Mouse (Mus musculus): ENCODE results near the gene Rxra. TPM values are rescaled to one million over a fixed set of nuclear protein-coding genes. Genes with fewer than 3 reads are reported as not detected.

Gene Rxra
- polyA plus RNA-seq, 1 experiment, result 7.0 TPM

DNA sequence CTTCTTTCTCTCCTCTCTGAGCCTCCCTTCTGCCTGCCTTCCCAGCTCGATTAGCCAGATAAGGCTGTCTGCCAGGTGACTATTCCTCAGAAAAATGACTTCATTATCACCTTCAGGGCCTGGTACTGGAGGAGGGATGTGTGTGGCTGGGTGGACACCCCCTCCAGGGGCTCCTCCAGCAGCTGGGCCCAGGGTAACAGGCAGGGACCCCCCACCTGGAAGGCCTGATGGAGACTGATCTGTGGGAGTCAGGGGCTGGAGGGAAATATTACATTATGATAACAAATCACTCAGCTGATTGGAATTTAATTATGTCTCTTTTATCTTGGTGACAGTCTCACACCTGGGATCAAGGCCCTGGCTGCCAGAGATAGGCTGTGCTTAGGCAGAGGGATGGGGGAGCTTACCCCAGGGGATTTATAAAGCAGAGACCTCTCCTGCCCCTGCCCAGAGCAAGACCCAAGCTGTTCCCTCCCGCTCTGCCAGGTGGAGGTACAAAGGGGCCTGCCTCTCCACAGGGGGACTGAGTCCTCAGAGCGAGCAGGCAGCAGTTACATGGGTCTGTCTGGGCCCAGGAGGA lies 35.2 kb upstream of the Rxra start:
- no peaks in the 10 kb centered on the region for H3K4me1 ChIP-seq
- H3K9me3 ChIP-seq, result no peaks in the 10 kb centered on the region
- H3K36me3 ChIP-seq (replicated peaks; ENCODE audit: low read length), result no peaks in the 10 kb centered on the region
- H3K4me3 ChIP-seq (replicated peaks), result no peak overlapping the region
- peaks cover 75% of the 10 kb centered on the region for H3K27me3 ChIP-seq (replicated peaks)
- no peak for TF ChIP-seq GATA1 (IDR thresholded peaks at IDR 0.05; ENCODE audit: borderline replicate concordance, low read length)
- no peak for TF ChIP-seq FLI1 (IDR thresholded peaks at IDR 0.05; ENCODE audit: low read length)

DNA sequence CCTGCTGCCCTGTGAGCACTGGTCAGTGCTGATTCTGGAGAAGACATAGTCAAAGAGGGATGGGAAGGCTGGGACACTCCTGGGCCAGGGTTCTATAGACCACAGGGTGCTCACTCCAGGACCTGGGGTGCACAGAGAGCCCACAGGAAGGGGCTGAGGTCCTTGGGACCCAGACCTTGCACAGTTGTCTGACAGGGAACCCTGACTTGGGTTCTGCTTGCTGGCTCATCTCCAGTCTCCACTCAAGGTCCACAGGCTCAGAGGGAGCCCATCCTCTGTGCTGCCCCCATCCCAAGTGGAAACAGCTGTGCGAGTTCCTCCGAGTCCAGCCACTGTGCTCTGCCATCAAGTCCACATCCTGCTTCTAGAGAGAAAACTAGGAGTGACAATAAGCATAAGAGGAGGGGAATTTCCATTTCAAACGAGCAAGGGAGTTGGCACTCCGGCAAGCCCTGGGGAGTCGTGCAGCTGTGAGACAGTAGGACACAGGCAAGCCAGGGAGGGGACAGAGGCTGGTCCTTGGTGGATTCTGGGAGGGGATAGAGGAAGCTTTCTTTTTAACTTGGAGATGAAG lies 31.6 kb upstream of the Rxra start:
- no peak overlapping the region for H3K4me3 ChIP-seq (replicated peaks)
- no peaks in the 10 kb centered on the region for H3K4me1 ChIP-seq
- peaks cover 66% of the 10 kb centered on the region for H3K27me3 ChIP-seq (replicated peaks)
- peaks cover 17% of the 10 kb centered on the region for H3K9me3 ChIP-seq
- TF ChIP-seq FLI1 (IDR thresholded peaks at IDR 0.05; ENCODE audit: low read length), result no peak
- TF ChIP-seq GATA1 (IDR thresholded peaks at IDR 0.05; ENCODE audit: borderline replicate concordance, low read length), result no peak
- no peaks in the 10 kb centered on the region for H3K36me3 ChIP-seq (replicated peaks; ENCODE audit: low read length)

DNA sequence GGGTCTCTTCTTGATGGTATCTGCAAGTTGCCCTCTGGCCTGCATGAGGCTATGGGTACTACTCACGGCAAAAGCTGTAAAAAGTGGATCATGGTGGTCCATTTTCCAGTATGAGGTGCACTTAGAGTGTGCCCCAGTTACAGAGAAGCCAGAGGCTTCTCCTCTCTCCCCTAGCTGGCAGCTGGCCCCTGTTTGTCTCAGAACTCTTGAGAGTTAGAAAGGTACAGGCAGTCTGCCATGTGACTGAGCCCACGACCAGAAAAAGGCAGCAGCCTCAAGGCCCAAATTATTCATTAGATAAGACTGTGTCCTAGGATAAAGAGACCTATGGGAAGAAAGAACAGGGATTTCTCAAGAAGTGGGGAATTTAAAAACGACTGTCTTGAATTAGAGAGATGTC lies 30.8 kb upstream of the Rxra start:
- H3K36me3 ChIP-seq (replicated peaks; ENCODE audit: low read length), result no peaks in the 10 kb centered on the region
- peaks cover 3% of the 10 kb centered on the region for H3K4me1 ChIP-seq
- peaks cover 65% of the 10 kb centered on the region for H3K27me3 ChIP-seq (replicated peaks)
- H3K9me3 ChIP-seq, result peaks cover 17% of the 10 kb centered on the region
- TF ChIP-seq FLI1 (IDR thresholded peaks at IDR 0.05; ENCODE audit: low read length), result no peak
- no peak for TF ChIP-seq GATA1 (IDR thresholded peaks at IDR 0.05; ENCODE audit: borderline replicate concordance, low read length)
- H3K4me3 ChIP-seq (replicated peaks), result no peak overlapping the region

DNA sequence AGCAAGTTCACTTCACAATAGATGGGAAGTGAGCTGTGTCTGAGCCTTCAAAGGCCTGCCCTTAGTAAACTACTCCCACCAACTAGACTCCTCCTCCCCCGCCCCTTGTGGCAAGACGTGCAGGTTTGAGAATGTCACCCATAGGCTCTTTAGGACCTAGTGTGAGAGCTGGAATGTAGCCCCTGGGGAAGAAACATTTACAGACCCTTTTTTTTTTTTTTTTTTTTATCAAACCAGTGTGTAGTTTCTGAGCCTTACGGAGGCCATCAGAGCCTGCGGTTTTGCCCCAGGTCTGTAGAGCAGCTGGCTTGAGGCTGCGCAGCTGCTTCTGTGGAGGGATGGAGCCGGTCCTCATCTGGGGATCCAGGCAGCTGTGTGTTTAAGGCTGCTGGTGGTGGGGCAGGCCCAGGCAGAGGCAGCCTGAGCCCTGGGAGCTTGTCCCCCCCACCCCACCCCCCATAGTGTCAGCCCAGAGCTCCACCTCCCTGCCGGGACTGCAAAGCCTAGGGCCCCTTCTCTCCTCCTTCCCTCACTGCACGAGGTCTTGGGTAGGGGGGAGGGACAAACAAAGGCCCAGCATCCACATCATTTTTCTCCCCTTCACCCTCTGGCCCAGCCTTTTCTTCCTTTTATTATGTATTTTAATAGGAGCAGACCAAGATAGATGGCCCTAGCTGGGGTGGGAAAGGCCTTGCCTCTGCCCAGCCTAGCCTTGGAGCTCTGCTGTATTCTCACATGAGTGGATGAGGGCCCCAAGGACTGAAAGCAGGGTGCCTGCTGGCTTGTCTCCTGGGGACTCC lies 26.2 kb upstream of the Rxra start:
- no peak overlapping the region for H3K4me3 ChIP-seq (replicated peaks)
- H3K9me3 ChIP-seq, result peaks cover 17% of the 10 kb centered on the region
- peaks cover 7% of the 10 kb centered on the region for H3K4me1 ChIP-seq
- no peak for TF ChIP-seq FLI1 (IDR thresholded peaks at IDR 0.05; ENCODE audit: low read length)
- TF ChIP-seq GATA1 (IDR thresholded peaks at IDR 0.05; ENCODE audit: borderline replicate concordance, low read length), result no peak
- peaks cover 66% of the 10 kb centered on the region for H3K27me3 ChIP-seq (replicated peaks)
- H3K36me3 ChIP-seq (replicated peaks; ENCODE audit: low read length), result no peaks in the 10 kb centered on the region

DNA sequence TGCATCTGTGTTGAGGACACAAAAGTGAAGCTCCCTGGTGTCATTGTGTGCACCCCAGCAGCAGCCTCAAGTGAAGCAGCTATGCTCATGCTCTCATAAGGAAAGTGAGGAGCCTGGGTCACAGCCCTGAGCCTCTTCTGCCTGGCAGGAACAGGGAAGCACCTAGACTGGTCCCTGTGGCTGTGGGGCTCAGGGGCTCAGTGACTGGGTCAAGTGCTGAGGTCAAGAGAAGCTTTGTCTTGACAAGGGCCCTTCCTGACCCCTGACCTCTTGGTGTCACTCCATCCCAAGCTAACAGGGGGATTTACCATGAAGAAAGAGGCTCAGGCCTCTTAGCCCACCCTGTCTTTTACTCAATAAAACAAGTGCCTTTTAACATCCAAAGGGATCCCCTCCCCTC lies 25.2 kb upstream of the Rxra start:
- H3K4me1 ChIP-seq, result peaks cover 7% of the 10 kb centered on the region
- no peaks in the 10 kb centered on the region for H3K36me3 ChIP-seq (replicated peaks; ENCODE audit: low read length)
- TF ChIP-seq GATA1 (IDR thresholded peaks at IDR 0.05; ENCODE audit: borderline replicate concordance, low read length) (no peak), FLI1 (IDR thresholded peaks at IDR 0.05; ENCODE audit: low read length) (no peak)
- no peak overlapping the region for H3K4me3 ChIP-seq (replicated peaks)
- H3K9me3 ChIP-seq, result peaks cover 17% of the 10 kb centered on the region
- H3K27me3 ChIP-seq (replicated peaks), result peaks cover 68% of the 10 kb centered on the region

DNA sequence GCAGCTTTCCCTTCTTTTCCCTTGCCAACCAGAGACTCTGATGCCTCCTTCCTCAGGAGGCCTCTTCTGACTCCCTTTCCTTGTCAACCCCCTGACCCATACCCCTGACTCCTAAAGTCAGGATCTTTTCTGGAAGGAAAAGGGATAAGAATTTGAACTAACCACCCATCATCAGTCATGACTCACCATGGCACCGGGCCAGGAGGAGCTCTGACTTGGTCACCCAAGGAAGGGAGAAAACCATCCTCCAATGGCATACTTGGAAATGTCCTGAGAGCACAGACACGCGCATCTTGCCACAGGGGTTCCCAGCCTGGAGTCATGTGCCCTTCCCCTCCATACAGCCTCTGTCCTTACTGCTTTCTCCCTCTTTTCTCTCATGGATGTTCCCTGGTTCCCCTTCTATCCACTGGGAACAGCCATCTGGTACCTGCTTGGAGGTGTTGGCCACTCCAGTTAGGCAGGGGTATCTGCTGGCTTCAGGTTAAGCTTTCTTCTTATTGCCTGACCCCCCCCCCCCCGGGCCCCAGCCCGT lies 22.7 kb upstream of the Rxra start:
- Histone ChIP-seq H3K4me1 (peaks cover 7% of the 10 kb centered on the region), H3K27me3 (replicated peaks) (peaks cover 68% of the 10 kb centered on the region), H3K36me3 (replicated peaks; ENCODE audit: low read length) (no peaks in the 10 kb centered on the region), H3K4me3 (replicated peaks) (no peak overlapping the region), H3K9me3 (peaks cover 6% of the 10 kb centered on the region; the same call in 1 of the 2 replicates)
- TF ChIP-seq FLI1 (IDR thresholded peaks at IDR 0.05; ENCODE audit: low read length), result no peak
- TF ChIP-seq GATA1 (IDR thresholded peaks at IDR 0.05; ENCODE audit: borderline replicate concordance, low read length), result no peak

DNA sequence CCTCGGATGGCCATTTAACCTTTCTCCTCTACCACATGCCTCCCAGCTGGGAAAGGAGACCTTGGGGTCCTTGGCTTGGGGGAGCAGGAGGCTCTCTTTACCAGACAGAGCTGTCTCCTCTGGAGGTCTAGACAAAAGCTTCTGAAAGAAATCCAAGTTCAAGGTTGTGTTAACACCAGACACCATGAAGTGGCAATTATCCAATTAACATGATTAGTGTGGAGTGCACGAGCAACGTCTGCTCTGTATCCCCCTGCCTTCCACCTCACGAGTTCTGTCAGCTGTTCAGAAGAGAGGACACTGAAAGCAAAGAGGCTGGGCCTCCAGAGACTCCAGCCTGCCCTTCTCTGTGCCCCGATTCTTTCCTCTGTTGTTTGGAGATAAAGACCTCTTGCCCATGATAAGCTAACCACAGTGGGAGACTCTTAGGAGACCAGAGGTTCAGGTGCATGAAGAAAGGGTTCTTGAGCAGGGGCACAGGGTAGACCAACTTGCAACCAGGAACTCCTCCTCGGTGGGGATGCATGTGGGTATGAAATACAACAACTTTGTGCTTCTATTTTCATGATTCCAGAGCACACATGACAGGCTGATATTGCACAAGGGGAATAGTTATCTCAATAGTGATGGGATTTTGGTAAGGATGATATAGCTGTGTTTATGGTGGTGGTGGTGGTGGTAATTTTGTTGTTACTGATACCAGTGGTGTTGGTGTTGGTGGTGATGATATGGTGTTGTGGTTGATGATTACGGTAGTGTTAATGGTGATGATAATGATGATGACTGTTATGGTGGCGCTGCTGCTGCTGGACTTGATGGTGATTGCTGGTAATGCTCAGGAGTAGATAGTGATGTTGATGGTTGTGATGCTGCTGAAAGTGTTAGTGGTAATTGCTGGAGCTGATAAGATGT lies 21.7 kb upstream of the Rxra start:
- no peak overlapping the region for H3K4me3 ChIP-seq (replicated peaks)
- H3K27me3 ChIP-seq (replicated peaks), result peaks cover 68% of the 10 kb centered on the region
- H3K36me3 ChIP-seq (replicated peaks; ENCODE audit: low read length), result no peaks in the 10 kb centered on the region
- TF ChIP-seq FLI1 (IDR thresholded peaks at IDR 0.05; ENCODE audit: low read length) (no peak), GATA1 (IDR thresholded peaks at IDR 0.05; ENCODE audit: borderline replicate concordance, low read length) (no peak)
- H3K9me3 ChIP-seq, result 0 out of 2 replicates have a peak, but pooled peaks cover 1% of the 10 kb centered on the region
- peaks cover 7% of the 10 kb centered on the region for H3K4me1 ChIP-seq

DNA sequence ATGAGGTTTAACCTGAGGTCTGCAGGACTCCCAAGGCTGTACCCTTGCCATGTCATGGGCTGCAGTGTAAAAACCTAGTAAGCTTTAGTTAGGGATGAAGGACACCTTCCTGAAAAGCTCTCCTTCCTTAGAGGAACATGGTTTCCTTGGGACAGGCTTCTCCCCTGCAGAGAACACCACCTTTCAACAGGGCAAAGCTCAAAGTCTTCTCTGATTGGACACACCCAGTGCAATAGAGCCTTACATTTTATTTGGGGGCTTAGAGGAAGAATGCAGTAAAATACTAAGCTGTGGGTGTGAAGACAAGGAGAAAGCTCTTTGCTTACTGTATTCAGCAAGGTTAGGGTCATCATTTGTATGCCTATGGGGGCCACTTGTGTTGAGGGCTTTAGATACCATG lies 19.7 kb upstream of the Rxra start:
- H3K27me3 ChIP-seq (replicated peaks), result peaks cover 61% of the 10 kb centered on the region

DNA sequence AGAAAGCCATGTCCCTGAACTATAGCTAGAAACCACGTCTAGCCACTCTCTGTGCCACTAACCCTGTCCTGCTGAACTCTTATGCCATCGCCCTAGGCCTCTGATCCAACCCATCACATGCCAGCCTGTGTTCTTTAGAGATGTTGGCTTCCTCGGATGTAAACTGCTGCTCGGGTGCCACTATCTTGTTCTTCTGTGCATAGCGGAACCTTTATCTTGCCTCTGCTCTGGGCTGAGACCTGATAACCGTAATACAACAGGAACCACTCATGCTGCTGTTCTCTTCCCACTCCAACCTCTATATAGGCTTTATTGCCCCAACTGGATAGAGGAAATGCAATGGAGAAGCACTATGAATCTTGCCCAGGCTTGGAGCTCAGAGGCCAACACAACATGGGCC lies 11.0 kb upstream of the Rxra start:
- Histone ChIP-seq H3K4me1 (peaks cover 5% of the 10 kb centered on the region), H3K36me3 (replicated peaks; ENCODE audit: low read length) (no peaks in the 10 kb centered on the region), H3K4me3 (replicated peaks) (no peak overlapping the region), H3K27me3 (replicated peaks) (peaks cover 57% of the 10 kb centered on the region), H3K9me3 (peaks cover 6% of the 10 kb centered on the region; the same call in 1 of the 2 replicates)
- no peak for TF ChIP-seq FLI1 (IDR thresholded peaks at IDR 0.05; ENCODE audit: low read length)
- TF ChIP-seq GATA1 (IDR thresholded peaks at IDR 0.05; ENCODE audit: borderline replicate concordance, low read length), result no peak

More for the DNA sequence above, 19.7 kb upstream of the Rxra start:
- no peak overlapping the region for H3K4me3 ChIP-seq (replicated peaks)
- H3K36me3 ChIP-seq (replicated peaks; ENCODE audit: low read length), result no peaks in the 10 kb centered on the region
- no peaks in the 10 kb centered on the region for H3K4me1 ChIP-seq
- peaks cover 3% of the 10 kb centered on the region; the same call in 1 of the 2 replicates for H3K9me3 ChIP-seq
- TF ChIP-seq FLI1 (IDR thresholded peaks at IDR 0.05; ENCODE audit: low read length), result no peak
- TF ChIP-seq GATA1 (IDR thresholded peaks at IDR 0.05; ENCODE audit: borderline replicate concordance, low read length), result no peak

Data from megakaryocyte, embryonic 14.5 days (primary cell).